Mouse (Mus musculus) lung, adult 18-20 months (tissue): Measurements from ENCODE around the gene Cox8b.
A peak's percentile ranks its signal among the peaks of the same experiment; 100 is the strongest.

ENCODE experiments used
- DNase-seq, 2 experiments: peaks; one replicate each; pipeline ENCODE4 v3.0.0; 2022; ENCODE audit warnings: mixed read lengths in 2 of 2

Gene Cox8b

GRCm38 (mm10) chr7:140900220-140900619 is at the start of gene Cox8b:
Gene Cox8b (minus strand): TSS chr7:140900446.
- no peak for DNase-seq

GRCm38 (mm10) chr7:140949255-140949654 is 49.0 kb upstream of the Cox8b start:
- DNase-seq, result no peak

GRCm38 (mm10) chr7:140948161-140948560 is 47.9 kb upstream of the Cox8b start:
- no peak for DNase-seq

- DNase-seq, result peak; percentile 52 to 64
These were observed 46.7 kb upstream of the Cox8b start for GRCm38 (mm10) chr7:140946980-140947379.

GRCm38 (mm10) chr7:140946311-140946710 is 46.1 kb upstream of the Cox8b start:
- DNase-seq, result no peak

- no peak for DNase-seq
These were observed 45.0 kb upstream of the Cox8b start for GRCm38 (mm10) chr7:140945247-140945646.

GRCm38 (mm10) chr7:140944236-140944635 is 44.0 kb upstream of the Cox8b start:
- DNase-seq, result no peak

- no peak for DNase-seq
These were observed 43.1 kb upstream of the Cox8b start for GRCm38 (mm10) chr7:140943356-140943755.

GRCm38 (mm10) chr7:140942811-140943210 is 42.6 kb upstream of the Cox8b start:
- no peak for DNase-seq

GRCm38 (mm10) chr7:140942341-140942740 is 42.1 kb upstream of the Cox8b start:
- DNase-seq, result no peak

GRCm38 (mm10) chr7:140941222-140942051 is 41.2 kb upstream of the Cox8b start, which contains the start of gene Pgghg:
Gene Pgghg (plus strand): TSS chr7:140941391.
- DNase-seq, result peak; percentile 92 to 94

GRCm38 (mm10) chr7:140939669-140940171 is 39.5 kb upstream of the Cox8b start:
- DNase-seq, result peak; percentile 41 to 50

- no peak for DNase-seq
These were observed 38.6 kb upstream of the Cox8b start for GRCm38 (mm10) chr7:140938896-140939295.

GRCm38 (mm10) chr7:140938436-140938835 is 38.2 kb upstream of the Cox8b start:
- no peak for DNase-seq

- no peak for DNase-seq
These were observed 26.9 kb upstream of the Cox8b start for GRCm38 (mm10) chr7:140927181-140927580.

GRCm38 (mm10) chr7:140923070-140923775 is 23.0 kb upstream of the Cox8b start:
- no peak for DNase-seq

GRCm38 (mm10) chr7:140922398-140923069 is 22.3 kb upstream of the Cox8b start:
- DNase-seq, result peak; percentile 33 to 35

- no peak for DNase-seq
These were observed 21.2 kb upstream of the Cox8b start for GRCm38 (mm10) chr7:140921225-140921975.

- DNase-seq, result no peak
These were observed 20.3 kb upstream of the Cox8b start, which contains the start of gene Nlrp6 for GRCm38 (mm10) chr7:140920418-140921029. Gene Nlrp6 (plus strand): TSS chr7:140920902.

GRCm38 (mm10) chr7:140919911-140920310 is 19.7 kb upstream of the Cox8b start:
- no peak for DNase-seq

GRCm38 (mm10) chr7:140914031-140914690 is 13.9 kb upstream of the Cox8b start:
- DNase-seq, result no peak
